Mouse (Mus musculus): ENCODE measurements around the gene Tmsb10.

DNA sequence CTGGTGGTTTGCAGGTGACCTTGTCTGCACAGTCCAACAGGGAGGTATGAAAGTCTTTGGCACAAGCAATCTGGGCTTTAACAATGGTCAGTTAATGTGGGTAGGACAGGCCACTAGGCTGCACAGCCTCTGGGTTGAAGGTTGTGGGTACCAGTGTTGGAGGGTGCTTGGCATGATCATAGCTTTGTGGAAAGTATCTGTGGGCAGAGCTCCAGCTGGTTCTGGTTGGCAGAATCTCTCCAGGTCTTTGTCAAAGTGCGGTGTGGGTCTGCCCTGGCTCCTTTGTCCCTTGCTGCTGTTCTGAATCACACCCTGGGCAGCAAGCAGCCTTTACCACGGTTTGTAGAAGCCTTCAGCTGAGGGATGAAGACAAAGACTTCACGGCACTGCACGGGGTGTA is 24.0 kb upstream of the Tmsb10 start:
- TF ChIP-seq ELF1 (IDR thresholded peaks at IDR 0.05; ENCODE audit: low read depth, low read length) (no peak), POLR2AphosphoS2 (IDR thresholded peaks at IDR 0.05; ENCODE audit: low read length) (no peak), MAZ (IDR thresholded peaks at IDR 0.05; ENCODE audit: low read depth, low read length) (no peak), CTCF (IDR thresholded peaks at IDR 0.05 in 2 of 3, conservative IDR thresholded peaks at IDR 0.05 in 1 of 3; ENCODE audit: control insufficient read depth in 1 of 3, insufficient read depth in 1 of 3, low read depth in 2 of 3, low read length in 3 of 3, poor library complexity in 1 of 3, severe bottlenecking in 1 of 3) (no peak), POLR2A (IDR thresholded peaks at IDR 0.05; ENCODE audit: control insufficient read depth in 1 of 2, insufficient read depth in 1 of 2, low read depth in 1 of 2, low read length in 2 of 2, poor library complexity in 1 of 2) (no peak), MYC (IDR thresholded peaks at IDR 0.05; ENCODE audit: low read depth, low read length) (no peak), ZC3H11A (IDR thresholded peaks at IDR 0.05; ENCODE audit: low read depth, low read length) (no peak), GABPA (IDR thresholded peaks at IDR 0.05; ENCODE audit: low read depth, low read length) (no peak)
